Mouse (Mus musculus) myocyte (in vitro differentiated cells): ENCODE data around the gene Cep95.

ENCODE experiments used
- E2F4 ChIP-seq: IDR thresholded peaks from one replicate; pipeline ENCODE4 v1.6.1; 2011; ENCODE audit warnings: mild to moderate bottlenecking, control low read depth, moderate library complexity; ENCODE audit not compliant: insufficient read depth
- MAX ChIP-seq: IDR thresholded peaks from one replicate; pipeline ENCODE4 v1.6.1; 2011; ENCODE audit warnings: low read depth, mild to moderate bottlenecking, control low read depth
- POLR2A ChIP-seq: IDR thresholded peaks from one replicate; pipeline ENCODE4 v1.6.1; 2011; ENCODE audit warnings: low read depth, mild to moderate bottlenecking, control low read depth, moderate library complexity; ENCODE audit not compliant: insufficient read length
- POLR2AphosphoS2 ChIP-seq: IDR thresholded peaks from one replicate; pipeline ENCODE4 v1.6.1; 2011; ENCODE audit warnings: low read depth, control low read depth; ENCODE audit not compliant: insufficient read length
- TCF12 ChIP-seq: IDR thresholded peaks from one replicate; pipeline ENCODE4 v1.6.1; 2011; ENCODE audit warnings: mild to moderate bottlenecking, control low read depth; ENCODE audit not compliant: poor library complexity, insufficient read depth, severe bottlenecking
- USF1 ChIP-seq: IDR thresholded peaks from one replicate; pipeline ENCODE4 v1.6.1; 2011; ENCODE audit warnings: low read depth, mild to moderate bottlenecking, control low read depth, moderate library complexity

DNA sequence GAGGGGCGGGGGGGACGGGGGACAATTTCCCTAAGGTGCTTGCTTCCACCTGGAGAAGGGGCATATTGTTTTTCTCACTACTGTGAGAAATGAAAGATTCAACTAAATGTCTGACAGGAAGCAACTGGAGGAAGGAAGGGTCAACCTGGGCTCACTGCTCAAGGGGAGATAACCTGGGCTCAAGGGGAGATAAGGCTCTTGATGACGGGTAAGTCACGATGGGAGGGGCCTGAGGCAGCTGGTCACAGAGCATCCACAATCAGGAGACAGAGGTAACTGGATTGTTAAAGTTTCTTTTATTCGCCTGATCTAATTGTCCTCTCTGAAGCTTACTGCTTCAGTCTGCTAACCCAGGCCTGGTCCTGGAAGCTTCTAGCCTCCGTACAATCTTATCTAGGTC lies 35.7 kb upstream of the Cep95 start:
- no peak for TF ChIP-seq POLR2A
- no peak for TF ChIP-seq MAX
- no peak for TF ChIP-seq TCF12
- TF ChIP-seq POLR2AphosphoS2: no peak
- TF ChIP-seq USF1: no peak
- no peak for TF ChIP-seq E2F4
